Mouse (Mus musculus): ENCODE data around the gene Peli1.

The Peli1 gene

DNA sequence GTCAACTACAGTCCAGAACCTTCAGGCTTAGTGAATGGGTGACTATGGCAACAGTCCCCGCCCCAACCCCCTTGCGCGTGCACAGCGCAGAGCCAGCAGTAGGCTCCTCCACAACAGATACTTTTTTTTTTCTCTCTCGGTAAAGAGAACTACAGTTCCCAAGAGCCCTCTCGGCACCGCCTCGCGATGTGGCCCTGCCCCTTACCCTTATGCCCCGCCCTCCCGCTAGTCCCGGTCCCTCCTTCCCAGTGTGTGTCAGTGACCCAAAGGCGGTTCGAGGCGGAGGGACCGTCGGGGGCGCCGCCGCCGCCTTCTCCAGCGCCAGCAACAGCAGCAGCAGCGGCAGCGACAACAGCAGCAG is at the start of gene Peli1:
Peli1 (plus strand) TSS at position 225 of the 361 bp plus-strand sequence.
- DNase-seq (ENCODE audit: low read depth, low spot score), result peak; percentile 96

DNA sequence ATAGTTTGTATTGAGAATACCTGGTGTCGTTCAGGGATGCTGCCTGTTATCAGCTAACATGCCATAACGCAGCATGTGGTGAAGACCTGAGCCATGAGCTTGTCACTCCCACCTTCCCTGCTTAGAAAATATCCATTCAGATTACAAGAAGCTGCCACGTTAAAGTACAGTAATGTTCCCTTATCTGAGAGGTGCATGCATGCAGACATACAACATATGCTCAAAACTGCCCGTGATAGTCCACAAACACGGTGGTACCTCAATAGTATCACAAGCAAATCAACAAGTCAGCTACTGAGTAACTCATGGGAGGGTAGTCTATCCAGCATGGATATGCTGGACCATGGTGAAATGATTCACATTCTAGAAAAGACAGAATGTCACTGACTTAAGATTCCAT is 48.5 kb upstream of the Peli1 start:
- no peak for DNase-seq (ENCODE audit: low read depth, low spot score)

DNA sequence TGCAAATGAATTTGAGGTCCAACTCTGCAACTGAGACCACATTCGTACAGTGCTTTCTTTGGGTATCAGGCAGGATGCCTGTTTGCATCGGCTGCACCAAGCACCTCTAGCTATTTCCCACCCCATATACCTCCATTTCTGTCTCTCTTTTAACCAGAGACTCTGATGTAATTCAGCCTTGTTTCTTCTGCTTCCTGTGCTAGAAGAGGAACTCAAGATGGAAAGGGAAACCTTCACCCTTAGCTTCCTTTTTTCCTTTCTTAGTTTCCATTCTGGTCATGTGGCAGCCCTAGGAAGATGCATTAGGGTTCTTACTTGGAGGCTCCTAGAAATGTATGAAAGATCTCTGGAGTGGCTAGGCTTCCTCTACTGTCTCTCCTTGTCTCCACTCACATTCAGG is 44.9 kb upstream of the Peli1 start:
- no peak for DNase-seq (ENCODE audit: low read depth, low spot score)

DNA sequence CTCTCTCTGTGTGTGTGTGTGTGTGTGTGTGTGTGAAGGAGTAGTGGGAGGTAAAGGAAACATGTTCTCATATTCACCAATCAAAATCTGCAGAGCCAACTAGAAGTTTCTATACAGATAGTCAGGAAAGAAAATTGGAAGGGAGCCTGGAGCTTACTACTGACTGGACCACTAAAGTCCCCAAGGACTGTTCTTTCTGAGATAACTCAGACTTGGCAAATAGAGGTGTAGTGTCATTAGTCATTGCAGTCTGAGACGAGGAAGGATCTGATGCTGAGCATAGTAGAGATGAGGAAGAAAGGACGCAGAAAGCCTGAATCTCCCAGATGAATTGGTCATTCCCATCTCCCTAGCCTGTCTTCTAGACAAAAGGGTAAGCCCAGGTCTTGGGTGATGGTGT is 43.2 kb upstream of the Peli1 start:
- peak; percentile 55 for DNase-seq (ENCODE audit: low read depth, low spot score)

DNA sequence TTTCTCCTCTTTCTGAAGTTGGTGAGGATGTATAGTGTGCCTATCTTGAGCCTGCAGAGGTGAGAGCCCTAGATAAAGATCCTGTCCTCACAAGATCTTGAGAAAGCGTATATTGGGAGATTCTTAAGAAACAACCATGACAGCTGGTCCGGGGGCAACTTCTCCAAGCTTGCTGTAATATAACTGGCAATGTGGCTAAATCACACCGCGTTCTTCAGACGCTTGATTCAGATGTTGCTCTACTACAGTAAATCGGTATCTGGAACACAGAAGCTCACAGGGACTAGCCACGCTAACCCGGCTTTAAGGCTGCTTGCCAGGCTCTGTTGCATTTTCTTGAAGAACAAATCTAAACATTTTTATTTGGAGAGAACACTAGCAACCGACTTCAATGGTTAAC is 39.4 kb upstream of the Peli1 start:
- no peak for DNase-seq (ENCODE audit: low read depth, low spot score)

DNA sequence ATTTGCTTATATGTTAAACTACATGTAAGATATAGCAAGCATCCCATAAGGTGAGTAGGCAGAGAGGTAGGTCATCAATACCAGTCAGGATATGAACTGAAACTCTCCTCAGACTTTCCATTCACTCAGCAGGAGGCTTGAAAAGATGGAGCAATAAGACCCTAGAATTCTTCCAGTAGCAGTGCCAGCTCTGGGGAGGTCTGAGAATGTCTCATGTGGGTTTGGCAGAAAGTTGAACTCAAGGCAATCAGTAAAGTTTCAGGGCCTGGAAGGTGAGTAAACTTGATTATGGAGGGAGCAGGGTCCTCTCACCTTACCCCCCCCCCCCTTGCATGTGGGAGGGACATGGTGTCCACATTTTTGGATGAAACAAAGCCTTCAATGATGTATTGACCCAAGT is 36.5 kb upstream of the Peli1 start:
- DNase-seq (ENCODE audit: low read depth, low spot score), result no peak

DNA sequence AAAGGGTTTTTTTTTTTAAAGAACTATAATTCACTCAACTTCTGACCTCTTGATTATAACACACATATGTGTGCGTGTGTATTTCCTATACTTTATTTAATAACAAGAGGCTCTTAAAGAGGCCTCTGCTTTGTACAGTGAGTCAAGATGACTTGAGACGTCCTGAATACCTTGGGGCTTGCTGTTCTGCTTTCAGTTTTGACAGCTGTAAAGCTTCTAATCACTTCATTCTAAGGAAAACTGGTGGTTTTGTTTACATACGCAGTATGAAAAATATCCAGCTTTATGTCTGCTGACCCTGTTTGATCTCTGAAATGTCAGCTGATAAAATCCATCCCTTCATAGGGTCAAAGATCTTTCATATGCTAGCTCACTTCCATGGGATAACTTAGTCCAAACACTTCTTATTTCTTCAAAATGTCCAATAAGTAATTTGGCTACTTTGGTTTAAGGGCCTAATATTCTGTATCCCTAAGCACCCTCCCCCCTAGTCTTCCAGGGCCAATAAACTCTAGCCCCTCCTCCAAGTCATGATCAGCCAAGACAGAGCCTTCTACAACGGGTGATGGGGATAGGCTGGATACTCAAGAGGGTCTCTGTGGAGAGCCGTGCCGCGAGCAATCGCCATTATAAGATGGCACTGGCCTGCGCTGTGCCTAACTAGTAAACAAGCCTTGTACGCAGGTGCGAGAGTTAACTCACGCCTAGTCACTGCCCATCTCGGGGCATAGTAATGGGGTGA is 34.8 kb upstream of the Peli1 start:
- DNase-seq (ENCODE audit: low read depth, low spot score), result no peak

DNA sequence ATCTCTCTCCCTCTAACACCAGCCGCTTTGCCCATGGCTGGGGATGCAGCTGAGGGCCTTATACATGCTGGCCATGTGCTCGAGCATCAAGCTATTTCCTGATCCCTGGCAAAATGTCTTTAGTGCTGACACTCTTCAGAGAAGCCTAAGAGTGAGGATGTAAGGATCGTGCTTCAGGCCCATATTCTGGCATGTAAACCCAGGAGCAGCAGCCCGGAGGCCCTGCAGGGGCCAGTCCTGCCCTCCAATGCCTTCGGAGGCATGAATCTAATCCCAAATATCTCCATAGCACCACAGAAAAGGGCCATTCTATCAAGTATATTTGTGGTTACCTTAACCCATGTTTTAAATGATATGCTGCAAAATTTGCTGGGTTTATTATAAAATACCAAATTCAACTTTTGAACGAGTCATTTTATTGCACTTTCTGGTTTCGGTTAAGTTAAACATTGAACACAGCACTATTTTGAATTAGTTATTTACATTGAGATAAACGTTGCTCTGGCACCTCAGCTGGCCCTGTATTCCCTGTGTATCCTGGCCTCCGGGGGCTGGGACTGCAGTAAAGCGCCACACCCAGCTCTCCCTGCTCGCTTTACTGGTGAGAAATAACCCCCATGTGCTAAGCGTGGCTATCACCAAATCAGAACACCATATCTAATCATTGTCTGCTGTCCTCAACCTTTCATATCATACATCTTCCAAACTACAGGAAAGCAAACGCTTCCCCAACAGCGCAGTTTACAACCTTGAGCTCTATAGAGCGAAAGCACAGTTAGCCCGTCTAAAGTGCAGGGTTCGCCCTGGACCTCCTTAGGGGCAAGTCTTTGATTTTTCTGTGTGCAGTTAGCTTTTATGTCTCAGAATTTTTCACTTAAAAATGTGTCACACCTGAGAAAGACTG is 33.3 kb upstream of the Peli1 start:
- DNase-seq (ENCODE audit: low read depth, low spot score), result no peak

DNA sequence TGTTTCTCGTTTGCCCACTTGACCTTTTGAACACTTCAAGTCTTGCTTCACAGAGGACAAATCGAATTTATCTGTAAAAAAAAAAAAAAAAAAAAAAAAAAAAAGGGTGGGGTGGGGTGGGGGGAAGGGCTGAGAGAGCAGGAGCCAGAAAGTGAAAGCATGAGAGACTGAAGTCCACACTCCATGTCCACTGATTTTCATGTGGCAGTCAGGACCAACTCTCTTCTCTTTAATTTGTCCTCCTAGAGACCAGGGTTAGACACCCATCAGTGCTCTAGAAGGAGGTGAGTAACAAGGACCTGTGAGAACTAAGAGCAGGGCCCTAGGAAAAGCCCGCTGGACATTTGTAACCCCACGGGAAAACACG is 32.7 kb upstream of the Peli1 start:
- no peak for DNase-seq (ENCODE audit: low read depth, low spot score)

DNA sequence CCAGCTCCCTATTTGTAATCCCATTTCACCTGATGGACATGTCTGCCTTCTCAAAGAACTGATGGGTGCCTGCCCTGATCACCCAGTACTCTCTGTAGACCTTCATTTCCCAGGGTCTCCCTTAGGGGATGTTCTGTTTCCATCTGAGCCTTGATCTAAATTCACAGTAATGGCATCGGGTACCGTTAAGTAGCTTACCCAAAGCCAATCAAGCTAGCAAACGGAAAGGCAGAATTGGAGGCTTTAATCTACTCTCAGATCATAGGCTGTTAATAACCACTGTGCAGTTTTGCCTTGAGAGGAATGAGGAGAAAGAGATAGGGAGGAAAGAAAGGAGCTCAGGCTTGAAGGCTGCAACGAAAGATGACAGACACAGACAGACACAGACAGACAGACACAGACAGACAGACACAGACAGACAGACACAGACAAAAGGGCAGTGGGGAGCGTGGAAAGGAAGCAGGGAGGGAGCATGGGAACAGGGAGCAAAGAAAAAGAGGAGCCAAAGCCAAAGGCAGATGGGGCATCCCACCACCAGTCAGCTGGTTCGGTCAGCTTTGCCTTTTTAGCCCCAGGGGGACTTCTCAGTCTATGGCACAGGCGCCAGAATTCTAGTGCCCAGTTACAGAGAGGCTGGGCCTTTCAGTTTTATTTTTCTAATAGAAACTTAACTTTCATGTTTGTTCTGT is 30.6 kb upstream of the Peli1 start:
- no peak for DNase-seq (ENCODE audit: low read depth, low spot score)

DNA sequence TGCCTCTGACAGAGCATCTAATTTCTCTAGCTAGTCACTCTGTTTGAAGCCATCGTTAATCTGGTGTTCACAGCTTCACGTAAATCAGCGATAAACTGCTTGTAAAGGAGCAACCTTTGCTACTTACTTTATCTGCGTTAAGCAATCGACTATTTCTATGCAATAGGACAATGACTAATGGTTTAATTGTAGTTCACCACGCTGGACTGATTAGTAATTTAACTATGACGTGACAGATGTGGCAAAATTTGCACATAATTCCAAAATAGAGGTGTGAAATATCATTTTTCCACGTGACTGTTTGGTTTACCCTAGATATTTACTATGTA is 30.1 kb upstream of the Peli1 start:
- DNase-seq (ENCODE audit: low read depth, low spot score), result no peak

DNA sequence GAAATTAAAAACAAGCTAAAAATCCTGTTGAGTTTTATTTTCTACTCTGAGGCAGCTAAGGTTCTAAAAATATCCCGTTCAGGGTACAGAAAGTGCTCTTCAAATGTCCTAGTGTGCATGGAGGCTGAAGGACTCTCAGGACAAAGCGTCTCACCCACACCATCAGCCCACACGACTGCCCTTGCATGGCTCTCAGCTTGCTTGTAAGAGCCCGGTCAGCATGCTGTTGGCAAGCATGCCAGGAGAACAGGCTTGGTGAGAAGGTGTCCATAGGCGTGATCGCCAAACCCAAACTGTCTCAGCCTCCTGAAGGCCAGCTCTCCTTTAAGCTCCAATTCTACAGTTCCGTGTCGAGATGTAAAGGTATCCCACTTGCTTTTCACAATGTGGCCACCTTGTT is 29.7 kb upstream of the Peli1 start:
- DNase-seq (ENCODE audit: low read depth, low spot score), result no peak

DNA sequence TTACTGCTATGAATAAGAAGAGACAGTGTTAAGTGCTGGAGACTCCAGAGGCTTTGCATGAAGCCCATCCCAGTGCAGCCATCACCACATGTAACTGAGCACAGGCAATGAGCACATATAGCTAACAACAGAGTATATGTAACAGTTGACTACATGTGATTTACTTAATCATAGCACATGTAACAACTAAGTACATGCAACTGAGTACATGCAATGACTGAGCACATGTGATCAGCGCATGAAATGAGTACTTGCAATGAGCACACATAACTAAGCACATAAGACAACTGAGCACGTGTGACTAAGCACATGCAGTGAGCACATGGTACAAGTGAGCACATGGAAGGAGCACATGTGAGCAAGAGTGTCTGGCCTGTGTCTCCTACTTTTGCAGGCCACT is 29.0 kb upstream of the Peli1 start:
- DNase-seq (ENCODE audit: low read depth, low spot score), result no peak

DNA sequence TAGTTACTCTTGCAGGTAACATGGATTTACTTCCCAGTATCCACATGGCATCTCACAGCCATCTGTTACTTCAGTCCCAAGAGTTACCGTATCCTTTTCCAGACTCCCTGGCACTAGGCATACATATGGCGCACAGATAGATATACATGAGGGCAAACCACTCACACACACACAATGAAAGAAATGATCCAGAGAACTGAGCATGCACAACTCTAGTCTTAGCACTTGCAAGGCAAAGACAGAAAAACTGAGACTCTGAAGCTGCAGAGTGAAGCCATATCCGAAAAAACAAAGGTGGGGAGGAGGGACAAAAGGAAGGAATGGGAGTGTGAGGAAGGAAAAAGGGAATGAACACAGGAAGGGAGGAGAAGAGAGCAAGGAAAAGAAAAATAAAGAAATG is 27.8 kb upstream of the Peli1 start:
- DNase-seq (ENCODE audit: low read depth, low spot score), result no peak

DNA sequence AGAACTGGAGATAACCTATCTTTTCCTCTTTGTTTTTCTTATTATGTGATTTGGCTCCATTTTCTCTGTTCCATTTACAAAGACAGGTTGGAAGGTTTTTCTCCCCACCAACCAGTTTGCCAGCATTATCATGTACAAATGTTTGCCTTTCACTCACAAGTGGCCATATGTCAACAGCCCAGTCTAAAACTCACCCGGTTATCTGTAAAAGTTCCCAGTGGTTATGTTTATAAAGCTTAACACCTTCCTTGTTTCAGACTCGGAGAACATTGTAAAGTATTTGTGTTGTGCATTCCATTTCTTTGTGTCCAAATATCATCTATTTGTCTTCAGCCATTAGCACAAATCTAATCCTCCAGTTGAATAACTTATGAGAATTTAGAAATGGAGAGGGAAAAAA is 11.7 kb upstream of the Peli1 start:
- no peak for DNase-seq (ENCODE audit: low read depth, low spot score)

DNA sequence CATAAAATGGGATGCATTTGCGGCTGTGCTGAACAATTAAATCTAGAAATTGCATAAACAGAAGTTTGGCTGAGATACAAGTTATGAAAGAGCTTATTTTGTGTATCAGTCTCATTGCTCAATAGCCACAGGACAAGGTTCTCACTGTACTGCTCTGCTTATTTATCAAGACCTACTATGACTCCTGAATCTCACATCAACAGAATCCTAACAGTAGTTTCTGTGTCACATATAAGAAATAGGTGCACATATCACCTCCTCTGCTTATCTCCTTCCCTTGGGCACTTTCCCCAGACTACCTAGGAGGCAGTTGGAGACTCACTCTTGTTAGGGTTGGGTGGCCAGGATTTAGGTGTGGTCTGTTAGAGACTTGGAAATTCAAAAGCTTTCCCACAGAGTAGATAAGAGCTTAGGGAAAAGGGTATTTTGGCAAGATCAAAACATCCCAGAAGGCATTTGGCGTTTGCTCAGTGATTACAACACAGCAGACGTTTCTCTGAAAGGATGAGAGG is 11.2 kb upstream of the Peli1 start:
- DNase-seq (ENCODE audit: low read depth, low spot score), result no peak

DNA sequence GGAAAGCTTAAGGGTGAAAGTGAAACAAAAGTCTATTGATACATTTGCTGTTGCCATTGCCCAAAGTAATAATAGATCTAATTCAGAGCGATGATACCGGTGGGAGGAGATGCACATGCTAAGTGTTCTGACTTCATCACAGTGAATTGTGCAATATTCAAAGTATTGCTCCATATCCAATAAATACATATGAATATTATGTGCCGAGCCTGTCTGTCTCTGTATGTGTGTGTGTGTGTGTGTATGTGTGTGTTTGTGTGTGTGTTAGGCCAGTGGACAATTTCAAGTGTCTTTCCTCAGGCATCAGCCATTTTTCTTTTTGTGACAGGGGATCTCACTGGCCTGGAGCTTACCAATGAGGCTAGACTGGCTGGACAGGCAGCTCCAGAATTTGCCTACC is 9.9 kb upstream of the Peli1 start:
- DNase-seq (ENCODE audit: low read depth, low spot score), result no peak

DNA sequence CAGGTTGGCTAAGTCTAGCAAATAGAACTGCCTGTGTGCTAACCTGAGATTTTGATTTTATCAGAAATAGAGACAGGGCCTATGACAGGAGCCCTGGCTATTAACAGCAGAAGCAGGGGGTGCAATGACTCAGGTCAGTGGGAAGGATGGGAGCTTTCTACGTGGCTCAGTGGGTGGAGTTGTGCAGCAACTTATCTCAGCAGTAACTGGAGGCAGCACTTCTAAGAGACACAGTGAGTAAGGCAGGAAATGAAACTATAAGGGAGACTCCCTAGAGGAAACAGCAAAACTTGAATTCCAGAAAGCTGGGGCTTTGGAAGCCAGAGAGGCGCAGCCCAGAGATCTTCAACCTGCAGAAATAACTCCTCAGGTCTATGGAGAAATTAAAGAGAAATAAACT is 8.4 kb upstream of the Peli1 start:
- DNase-seq (ENCODE audit: low read depth, low spot score), result peak; percentile 91

DNA sequence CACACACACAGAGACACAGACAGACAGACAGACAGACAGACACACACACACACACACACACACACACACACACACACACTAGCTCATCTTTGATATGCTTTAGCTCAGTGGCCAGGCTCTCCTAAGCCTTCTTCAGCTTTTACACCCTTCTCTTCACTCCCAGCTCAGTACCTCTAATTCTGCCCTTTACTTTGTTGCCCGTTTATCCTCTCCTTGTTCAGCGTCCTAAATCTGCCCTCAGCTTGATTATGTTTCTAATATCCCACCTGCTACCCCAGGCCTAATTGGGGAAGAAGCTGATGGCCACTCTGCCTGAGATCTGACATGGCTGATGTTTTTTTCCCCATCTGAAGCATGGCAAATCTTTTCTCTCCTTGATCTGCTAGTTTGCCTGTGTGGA is 2.7 kb upstream of the Peli1 start:
- no peak for DNase-seq (ENCODE audit: low read depth, low spot score)

DNA sequence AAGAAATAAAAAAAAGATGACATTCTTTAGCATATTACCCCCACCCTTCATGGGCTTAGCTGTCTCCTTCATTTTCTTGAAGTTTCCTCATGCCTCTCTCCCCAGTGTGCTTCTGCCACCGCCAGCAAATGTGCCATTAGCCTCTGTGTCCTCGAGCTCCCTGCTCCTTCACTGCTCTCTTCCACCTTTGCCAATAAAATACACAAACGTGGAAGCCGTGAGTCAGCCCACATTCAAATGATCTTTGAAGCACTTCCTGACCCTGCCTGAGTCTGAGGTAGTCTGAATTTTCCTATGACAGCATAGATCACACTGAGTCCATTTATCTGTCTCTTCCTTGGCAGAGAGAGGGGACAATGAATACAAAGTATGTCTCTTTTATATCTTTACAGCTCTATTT is 1.5 kb upstream of the Peli1 start:
- DNase-seq (ENCODE audit: low read depth, low spot score), result no peak

DNA sequence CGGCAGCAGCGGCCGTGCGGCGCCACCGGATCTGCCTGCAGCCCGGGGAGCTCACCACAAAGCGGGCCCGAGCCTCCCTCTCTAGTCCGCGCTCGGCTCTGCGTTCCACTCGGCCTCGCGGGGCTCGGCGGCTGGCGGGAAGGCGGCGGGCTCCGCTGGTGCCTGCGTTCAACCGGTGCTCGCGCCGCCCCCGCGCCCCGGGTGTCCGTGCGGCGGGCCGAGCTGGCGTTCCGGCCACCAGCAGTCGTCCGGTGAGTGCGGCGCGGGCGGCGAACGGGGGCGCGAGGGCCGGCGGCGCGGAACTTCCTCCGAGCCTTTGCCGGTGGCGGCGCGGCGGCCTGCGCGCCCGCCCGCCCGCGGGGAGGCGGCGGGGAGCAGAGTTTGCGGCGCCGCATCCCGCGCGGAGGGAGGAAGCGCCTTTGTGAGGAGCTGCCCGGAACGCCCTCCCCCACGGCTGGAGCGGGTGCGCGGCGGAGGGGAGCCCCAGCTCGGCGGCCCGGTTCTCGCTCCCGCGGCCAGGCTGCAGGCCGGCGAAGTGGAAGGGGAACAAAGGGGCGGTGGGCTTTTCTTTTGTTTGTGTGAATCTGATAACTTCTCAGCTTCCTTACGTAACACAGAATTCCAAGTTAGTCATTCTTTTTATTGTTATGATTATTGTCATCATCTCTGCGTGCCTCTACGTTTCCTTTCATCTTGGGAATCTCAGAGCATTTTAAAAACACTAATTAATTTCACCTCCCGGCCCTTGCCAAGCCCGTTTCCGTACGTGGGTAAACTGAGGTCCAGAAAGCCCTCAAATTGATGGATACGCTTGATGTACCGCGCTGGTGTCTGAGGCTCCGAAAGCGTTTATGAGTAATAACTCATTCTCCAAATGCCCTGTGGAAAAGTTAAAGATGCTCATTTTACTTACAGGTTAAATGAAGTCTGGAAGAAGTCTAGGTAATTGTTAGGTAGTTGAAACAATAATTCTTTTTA is 626 bp downstream of the Peli1 start:
- DNase-seq (ENCODE audit: low read depth, low spot score), result peak; percentile 48

Measured in 3T3-L1 (cell line).